Mouse (Mus musculus) lung, embryonic 15.5 days (tissue): Measurements from ENCODE around the gene Ano5. TPM values are rescaled to one million over a fixed set of nuclear protein-coding genes. Genes with fewer than 3 reads are reported as not detected.
A peak's percentile ranks its signal among the peaks of the same experiment; 100 is the strongest.

Source experiments
- ATAC-seq: fragments of 200-750 bp; cut with Nextera tagmentation; 2 replicates; pipeline ENCODE4 v1.8.0; 2017; ENCODE audit warnings: moderate number of reproducible peaks, borderline replicate concordance; ENCODE audit not compliant: low FRiP score, low TSS enrichment; ENCODE audit errors: extremely low read depth
- H3K27ac ChIP-seq: fragments of 300-500 bp; sonication (generic); 2 replicates; pipeline ENCODE4 v1.5.1; 2015; ENCODE audit warnings: moderate library complexity, mild to moderate bottlenecking, inconsistent platforms
- H3K27me3 ChIP-seq: fragments of 300-500 bp; sonication (generic); 2 replicates; pipeline ENCODE4 v1.6.1; 2015; ENCODE audit warnings: inconsistent platforms
- H3K36me3 ChIP-seq: fragments of 300-500 bp; sonication (generic); 2 replicates; pipeline ENCODE4 v1.6.1; 2015; ENCODE audit warnings: inconsistent platforms
- H3K4me1 ChIP-seq: fragments of 300-500 bp; sonication (generic); 2 replicates; pipeline ENCODE4 v1.6.1; 2015; ENCODE audit warnings: inconsistent platforms
- H3K4me2 ChIP-seq: fragments of 300-500 bp; sonication (generic); 2 replicates; pipeline ENCODE4 v1.6.1; 2015; ENCODE audit warnings: inconsistent platforms, mild to moderate bottlenecking, moderate library complexity
- H3K4me3 ChIP-seq: fragments of 300-500 bp; sonication (generic); 2 replicates; pipeline ENCODE4 v1.5.1; 2015; ENCODE audit warnings: mild to moderate bottlenecking, inconsistent platforms
- H3K9ac ChIP-seq: fragments of 300-500 bp; sonication (generic); 2 replicates; pipeline ENCODE4 v1.6.1; 2015; ENCODE audit warnings: inconsistent platforms
- H3K9me3 ChIP-seq: fragments of 300-500 bp; sonication (generic); 2 replicates; pipeline ENCODE4 v1.6.1; 2016; ENCODE audit warnings: inconsistent platforms
- WGBS: fragments of 180-500 bp; shearing (Covaris S2); methylation state at CpG from one replicate; pipeline ENCODE4 v1.1.7; 2015; 5-methylcytosine and 5-hydroxymethylcytosine counted together
- polyA plus RNA-seq: library from polyadenylated mRNA; unstranded; fragments of >200 nt; fragmentation: Nextera tagmentation; extraction: Ambion mirVana; gene quantifications from 2 replicates; pipeline ENCODE4 v1.2.1, GENCODE M21; 2015

The Ano5 gene
- 0.05 TPM in 1 of 2 replicates, not detected in the other for polyA plus RNA-seq

DNA sequence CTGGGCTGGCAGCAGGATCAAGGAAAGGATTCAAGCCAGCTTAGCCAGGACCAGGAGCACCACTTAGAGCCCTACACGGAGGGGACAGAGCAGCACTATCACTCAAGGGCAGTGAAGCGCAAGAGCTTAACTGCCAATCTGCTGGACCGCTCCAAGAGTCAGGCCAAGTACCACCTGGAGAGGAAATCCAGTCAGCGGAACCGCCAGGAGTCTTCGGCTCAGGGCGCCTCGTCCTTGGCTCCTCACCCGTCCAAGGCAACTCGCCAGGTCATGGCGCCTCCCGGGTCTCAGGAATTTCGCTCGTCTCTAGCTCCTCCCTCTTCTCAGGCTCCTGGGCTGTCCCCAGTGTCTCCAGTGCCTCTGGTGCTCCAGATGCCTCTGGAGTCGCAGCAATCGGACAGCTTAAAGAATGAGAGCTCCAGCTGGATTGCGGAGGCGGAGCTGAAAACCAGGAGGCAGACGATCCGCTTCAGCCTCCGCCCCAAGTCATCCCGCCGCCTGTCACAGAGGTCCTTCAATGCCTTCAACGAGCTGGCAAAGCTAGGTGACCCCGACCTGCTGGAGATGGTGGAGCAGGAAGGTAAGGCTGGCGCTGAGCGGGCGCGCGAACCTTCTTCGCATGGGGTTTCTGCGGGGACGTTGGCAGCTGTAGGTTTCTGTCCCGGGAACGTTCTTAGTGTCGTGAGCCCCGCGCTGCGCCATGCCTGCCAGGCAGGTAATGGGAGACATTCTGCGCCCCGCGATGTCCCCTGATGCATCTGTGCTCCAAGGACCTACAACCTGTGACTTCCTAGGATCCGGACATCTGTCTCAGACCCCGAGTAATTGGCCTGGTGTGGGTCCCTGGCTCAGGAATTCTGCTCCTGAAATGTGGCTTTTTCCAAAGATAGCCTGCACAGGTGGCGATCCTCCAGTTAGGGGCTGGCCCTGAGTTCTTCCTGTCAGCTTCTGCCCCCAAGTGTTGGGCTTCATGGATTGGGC, at the start of gene Ano5:
TSS of gene Ano5 (plus strand) at position 359 of the 981 bp plus-strand sequence.
- H3K4me1 ChIP-seq, result no peaks in the 10 kb centered on the region
- H3K9ac ChIP-seq, result no peak within 1 kb of the TSS; the same call in 1 of the 2 replicates
- 2% methylated on average over 45 of the region's 45 CpGs for WGBS

DNA sequence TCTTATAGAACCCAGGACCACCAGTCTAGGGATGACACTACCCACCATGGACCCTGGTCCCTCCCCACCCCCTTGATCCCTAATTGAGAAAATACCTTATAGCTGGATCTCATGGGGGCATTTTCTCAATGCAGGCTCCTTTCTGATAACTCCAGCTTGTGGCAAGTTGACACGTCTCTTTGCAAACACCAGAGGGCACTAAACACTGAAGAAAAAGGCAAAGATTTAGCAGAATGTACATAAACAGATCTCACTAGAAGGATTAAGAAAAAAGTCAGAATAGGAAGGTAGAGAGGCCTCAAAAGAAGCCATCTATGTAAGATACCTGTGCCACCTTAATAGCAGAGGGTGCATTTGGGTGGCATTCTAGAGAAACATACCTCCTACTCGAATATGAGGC, 11.4 kb upstream of the Ano5 start:
- no peaks in the 10 kb centered on the region for H3K27me3 ChIP-seq
- H3K4me2 ChIP-seq, result no peak overlapping the region
- no peak overlapping the region for H3K4me3 ChIP-seq
- no peak overlapping the region for H3K27ac ChIP-seq
- no peak for ATAC-seq
- 26% methylated on average over 2 of the region's 2 CpGs for WGBS
- H3K9me3 ChIP-seq, result no peaks in the 10 kb centered on the region
- H3K4me1 ChIP-seq, result no peaks in the 10 kb centered on the region
- no peak overlapping the region for H3K9ac ChIP-seq
- no peaks in the 10 kb centered on the region for H3K36me3 ChIP-seq

More for the DNA sequence above, at the start of gene Ano5:
- ATAC-seq, result peak; percentile 83
- Histone ChIP-seq H3K4me2 (peak within 1 kb of the TSS; percentile 57), H3K9me3 (no peaks in the 10 kb centered on the region), H3K4me3 (peak within 1 kb of the TSS; percentile 27), H3K27me3 (peaks cover 9% of the 10 kb centered on the region; the same call in 1 of the 2 replicates), H3K27ac (no peak within 1 kb of the TSS), H3K36me3 (no peaks in the 10 kb centered on the region)

DNA sequence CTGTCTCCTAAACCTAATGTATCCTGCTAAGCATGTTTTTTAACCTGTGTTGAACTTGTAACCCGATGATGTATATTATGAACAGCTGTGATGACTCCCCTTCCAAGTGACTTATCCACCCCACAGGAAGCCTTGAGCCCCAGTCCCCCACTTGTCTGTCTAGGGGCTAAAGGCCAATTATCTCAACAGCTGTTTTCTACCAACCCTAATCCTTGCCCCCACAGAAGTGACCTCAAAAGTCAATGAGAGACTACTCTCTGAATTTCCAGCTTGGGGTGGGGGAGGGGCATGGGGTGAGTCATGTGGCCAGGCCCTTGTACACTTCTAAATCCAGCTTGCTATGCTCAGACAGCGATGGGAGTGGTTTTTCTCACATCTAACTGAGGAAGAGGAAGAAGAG, 6.9 kb upstream of the Ano5 start:
- no peaks in the 10 kb centered on the region for H3K36me3 ChIP-seq
- no peaks in the 10 kb centered on the region for H3K27me3 ChIP-seq
- no peaks in the 10 kb centered on the region for H3K4me1 ChIP-seq
- no peak overlapping the region for H3K4me3 ChIP-seq
- no peak overlapping the region for H3K9ac ChIP-seq
- no peak overlapping the region for H3K27ac ChIP-seq
- WGBS, result 20% methylated on average over 2 of the region's 2 CpGs
- ATAC-seq, result no peak
- no peaks in the 10 kb centered on the region for H3K9me3 ChIP-seq
- H3K4me2 ChIP-seq, result no peak overlapping the region

DNA sequence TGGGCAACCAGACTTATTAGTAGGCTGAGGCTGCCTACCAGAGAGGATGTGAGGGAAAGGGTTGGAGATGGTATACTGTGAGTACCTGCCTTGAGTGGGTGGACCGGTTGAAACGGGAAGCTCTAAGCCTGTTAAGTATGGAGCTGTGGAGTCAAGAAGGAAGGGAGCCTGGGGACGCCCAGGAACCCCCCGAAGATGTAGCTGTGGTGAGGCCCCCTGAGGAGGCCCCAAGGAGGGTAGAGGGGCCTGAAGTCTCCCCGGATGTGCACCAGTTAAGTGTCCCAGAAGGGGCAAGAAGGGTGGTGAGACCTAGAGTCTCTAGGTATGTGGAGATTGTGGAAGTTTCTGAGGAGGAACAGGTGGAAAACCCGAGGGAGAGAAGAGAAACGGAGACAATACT, 682 bp upstream of the Ano5 start:
- 75% methylated on average over 7 of the region's 7 CpGs for WGBS
- H3K36me3 ChIP-seq, result no peaks in the 10 kb centered on the region
- H3K9ac ChIP-seq, result no peak overlapping the region
- no peaks in the 10 kb centered on the region for H3K4me1 ChIP-seq
- no peak overlapping the region for H3K27ac ChIP-seq
- H3K27me3 ChIP-seq, result peaks cover 9% of the 10 kb centered on the region; the same call in 1 of the 2 replicates
- no peaks in the 10 kb centered on the region for H3K9me3 ChIP-seq
- 0 out of 2 replicates have a peak, but pooled peaks have one; percentile 11 for ATAC-seq
- H3K4me3 ChIP-seq, result no peak overlapping the region
- H3K4me2 ChIP-seq, result peak overlapping the region; percentile 57; the same call in 1 of the 2 replicates

DNA sequence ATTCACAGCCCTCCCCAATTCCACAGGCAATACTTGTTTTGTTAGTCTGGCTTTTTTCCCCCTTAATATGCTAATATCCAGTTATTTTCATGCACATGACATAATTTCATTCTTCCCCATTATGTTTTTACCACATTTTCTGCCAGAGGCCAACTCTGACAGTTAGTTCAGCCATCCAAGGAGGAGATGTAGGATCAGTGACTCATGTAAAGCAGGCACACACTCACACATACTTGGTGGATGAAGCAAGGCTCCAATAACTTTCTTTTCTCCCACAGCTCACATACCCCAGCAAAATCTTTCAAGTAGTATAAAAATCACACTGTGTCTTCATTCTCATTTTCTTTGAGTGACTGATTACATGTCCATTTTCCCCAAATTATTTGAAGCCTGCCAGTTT, 28.5 kb downstream of the Ano5 start:
- Histone ChIP-seq H3K27me3 (no peaks in the 10 kb centered on the region), H3K9me3 (no peaks in the 10 kb centered on the region), H3K9ac (no peak overlapping the region), H3K4me1 (no peaks in the 10 kb centered on the region), H3K4me3 (no peak overlapping the region), H3K36me3 (no peaks in the 10 kb centered on the region), H3K4me2 (no peak overlapping the region), H3K27ac (no peak overlapping the region)
- ATAC-seq, result no peak

DNA sequence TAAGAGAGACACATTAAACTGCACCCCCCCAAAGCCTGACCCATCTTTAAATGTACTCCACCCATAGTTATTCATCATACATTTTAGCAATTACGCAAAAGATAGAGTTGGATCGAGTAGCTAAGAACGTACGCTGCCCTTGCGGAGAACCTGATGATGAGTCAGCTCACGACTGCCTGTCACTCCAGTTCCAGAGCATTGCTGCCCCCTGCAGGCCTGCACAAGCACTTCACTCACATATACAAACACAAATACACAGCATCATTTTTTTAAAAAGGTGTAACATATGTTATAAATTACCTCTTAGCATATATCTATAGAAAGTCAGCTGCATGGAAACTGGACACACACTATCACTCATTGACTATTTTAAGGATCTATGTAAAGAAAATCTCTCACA, 29.9 kb downstream of the Ano5 start:
- Histone ChIP-seq H3K27me3 (no peaks in the 10 kb centered on the region), H3K9me3 (no peaks in the 10 kb centered on the region), H3K4me1 (no peaks in the 10 kb centered on the region), H3K36me3 (no peaks in the 10 kb centered on the region), H3K27ac (no peak overlapping the region), H3K4me3 (no peak overlapping the region), H3K4me2 (no peak overlapping the region), H3K9ac (no peak overlapping the region)
- no peak for ATAC-seq
- WGBS, result 44% methylated on average over 6 of the region's 6 CpGs

DNA sequence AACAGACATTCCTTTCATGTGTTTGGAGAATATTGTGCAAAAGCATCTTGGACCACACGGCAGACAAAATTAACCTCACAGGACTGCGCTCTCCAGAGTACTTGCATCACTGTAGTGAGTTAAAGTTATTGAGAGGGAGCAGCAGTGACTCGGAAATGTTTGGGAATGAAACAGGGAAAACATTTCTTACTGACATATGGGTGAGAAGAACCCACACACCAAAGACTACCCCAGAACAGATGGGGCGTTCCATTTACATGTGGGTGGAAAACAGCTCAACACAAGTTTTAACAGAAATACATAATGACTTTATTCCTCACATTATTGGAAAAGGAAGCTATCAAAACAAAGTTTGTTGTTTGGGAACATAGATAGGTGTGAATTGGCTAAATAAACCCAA, 89.2 kb downstream of the Ano5 start:
- Histone ChIP-seq H3K4me3 (no peak overlapping the region), H3K4me1 (no peaks in the 10 kb centered on the region), H3K27me3 (no peaks in the 10 kb centered on the region), H3K27ac (no peak overlapping the region), H3K9ac (no peak overlapping the region), H3K9me3 (no peaks in the 10 kb centered on the region), H3K4me2 (no peak overlapping the region), H3K36me3 (no peaks in the 10 kb centered on the region)
- ATAC-seq, result no peak
- 70% methylated on average over 4 of the region's 4 CpGs for WGBS

DNA sequence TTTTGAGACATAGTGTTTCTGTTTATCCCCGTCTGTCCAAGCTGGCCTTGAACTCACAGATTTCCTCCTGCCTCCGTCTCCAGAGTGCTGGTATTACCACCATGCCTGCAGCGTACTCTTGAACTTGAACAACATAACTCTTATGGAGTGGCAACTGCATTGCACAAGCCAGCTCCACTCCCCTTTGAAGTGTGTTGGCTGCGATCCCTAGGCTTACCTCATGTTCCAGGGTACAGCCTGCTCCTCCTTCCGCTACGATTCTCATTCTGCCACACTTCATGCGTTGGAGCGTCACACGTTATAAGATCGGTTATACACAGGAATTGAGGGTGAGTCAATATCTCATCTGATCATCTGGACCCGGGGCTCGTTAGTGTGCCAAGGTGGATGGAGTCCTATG, 92.9 kb downstream of the Ano5 start:
- WGBS, result 82% methylated on average over 12 of the region's 12 CpGs
- Histone ChIP-seq H3K4me3 (no peak overlapping the region), H3K9me3 (no peaks in the 10 kb centered on the region), H3K4me2 (no peak overlapping the region), H3K9ac (no peak overlapping the region), H3K36me3 (no peaks in the 10 kb centered on the region), H3K4me1 (no peaks in the 10 kb centered on the region), H3K27ac (no peak overlapping the region), H3K27me3 (no peaks in the 10 kb centered on the region)
- ATAC-seq, result no peak

DNA sequence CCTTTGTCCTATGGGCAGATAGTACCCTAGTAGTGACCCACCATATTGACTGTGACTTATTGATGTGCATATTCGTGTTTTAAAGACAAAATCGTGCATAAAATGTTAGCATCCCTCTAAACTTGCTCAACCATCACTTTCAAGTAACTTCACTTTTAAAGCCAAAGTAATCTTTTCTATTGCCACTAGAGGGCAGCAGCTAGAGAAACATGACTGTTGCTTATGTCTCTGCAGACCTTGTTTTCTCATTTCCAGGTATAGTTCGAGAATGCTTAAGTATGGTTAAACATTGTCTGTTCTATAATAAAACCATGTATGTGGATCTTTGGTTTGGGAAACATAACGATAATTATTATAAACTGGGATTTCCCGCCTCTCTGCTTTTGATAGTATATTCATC, 103.6 kb downstream of the Ano5 start:
- Histone ChIP-seq H3K4me2 (no peak overlapping the region), H3K4me3 (no peak overlapping the region), H3K9ac (no peak overlapping the region), H3K27me3 (no peaks in the 10 kb centered on the region), H3K27ac (no peak overlapping the region), H3K4me1 (no peaks in the 10 kb centered on the region), H3K36me3 (no peaks in the 10 kb centered on the region), H3K9me3 (no peaks in the 10 kb centered on the region)
- 37% methylated on average over 5 of the region's 5 CpGs for WGBS
- ATAC-seq, result no peak

DNA sequence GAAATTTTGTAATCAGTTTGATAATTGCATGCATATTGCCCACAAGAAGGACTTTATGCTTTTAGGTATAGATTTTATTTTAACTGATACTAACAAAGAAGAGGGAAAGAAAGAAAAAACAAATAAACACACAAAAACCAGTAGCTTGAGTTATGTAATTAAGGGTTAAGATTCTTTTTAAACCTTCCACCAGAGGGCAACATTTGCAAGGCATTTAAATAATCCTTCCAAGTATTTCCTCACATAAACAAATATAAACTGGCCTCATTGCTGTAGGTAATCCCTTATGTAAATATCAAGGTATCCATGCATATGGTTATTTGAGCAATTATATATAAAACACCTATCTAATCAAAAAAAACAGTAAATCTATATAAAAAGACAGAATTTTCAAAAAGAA, 107.1 kb downstream of the Ano5 start:
- H3K27me3 ChIP-seq, result peaks cover 18% of the 10 kb centered on the region
- no peak overlapping the region for H3K9ac ChIP-seq
- no peak overlapping the region for H3K27ac ChIP-seq
- H3K9me3 ChIP-seq, result no peaks in the 10 kb centered on the region
- ATAC-seq, result no peak
- H3K4me3 ChIP-seq, result no peak overlapping the region
- no peaks in the 10 kb centered on the region for H3K4me1 ChIP-seq
- H3K4me2 ChIP-seq, result no peak overlapping the region
- H3K36me3 ChIP-seq, result no peaks in the 10 kb centered on the region

DNA sequence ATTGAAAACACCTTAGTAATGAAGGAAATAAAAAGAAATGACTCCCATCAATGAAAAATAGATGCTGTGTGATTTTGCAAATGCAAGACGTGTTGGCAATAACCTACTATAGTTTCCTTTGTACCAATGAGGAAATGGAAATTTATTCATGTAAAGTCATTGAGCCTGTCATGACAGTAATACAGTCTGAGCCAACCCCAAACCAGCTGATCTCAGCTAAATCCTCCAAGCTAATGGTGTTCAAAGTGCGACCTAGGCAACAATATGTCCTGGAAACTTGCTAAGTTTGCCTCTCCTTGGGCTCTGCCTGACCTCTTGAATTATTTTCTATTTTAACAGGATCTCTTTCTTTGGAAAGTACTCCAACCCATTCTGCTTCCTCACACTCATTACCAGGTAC, 107.6 kb downstream of the Ano5 start:
- Histone ChIP-seq H3K27ac (no peak overlapping the region), H3K27me3 (peaks cover 20% of the 10 kb centered on the region), H3K4me1 (no peaks in the 10 kb centered on the region), H3K9ac (no peak overlapping the region), H3K4me2 (no peak overlapping the region), H3K9me3 (no peaks in the 10 kb centered on the region), H3K36me3 (no peaks in the 10 kb centered on the region), H3K4me3 (no peak overlapping the region)
- ATAC-seq, result no peak
- 22% methylated on average over 2 of the region's 2 CpGs for WGBS

DNA sequence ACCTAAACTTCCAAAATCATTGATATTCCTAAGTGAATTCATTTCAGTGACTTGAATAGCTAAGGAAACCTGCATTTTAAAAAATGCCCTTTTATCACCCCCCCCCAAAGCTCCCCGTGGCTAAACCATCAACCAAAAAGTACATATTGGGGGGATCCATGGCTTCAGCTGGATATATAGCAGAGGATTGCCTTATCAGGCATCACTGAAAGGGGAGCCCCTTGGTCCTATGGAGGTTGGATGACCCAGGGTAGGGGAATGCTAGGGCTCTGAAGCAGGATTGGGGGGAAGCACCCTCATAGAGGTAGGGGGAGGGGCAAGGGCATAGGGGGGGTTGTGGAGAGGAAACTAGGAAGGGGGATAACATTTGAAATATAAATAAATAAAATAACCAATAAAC, 109.1 kb downstream of the Ano5 start:
- WGBS, result 38% methylated on average over 1 of the region's 1 CpGs
- Histone ChIP-seq H3K36me3 (no peaks in the 10 kb centered on the region), H3K9ac (no peak overlapping the region), H3K9me3 (no peaks in the 10 kb centered on the region), H3K27me3 (peaks cover 36% of the 10 kb centered on the region), H3K27ac (no peak overlapping the region), H3K4me1 (no peaks in the 10 kb centered on the region), H3K4me3 (no peak overlapping the region), H3K4me2 (no peak overlapping the region)
- no peak for ATAC-seq
